Mouse (Mus musculus): Measurements from ENCODE around the gene Iffo2.

Gene Iffo2

GRCm38 (mm10) chr4:139535127-139535695 lies 4.9 kb downstream of the Iffo2 start:
- DNase-seq (ENCODE audit: low read depth), result peak; percentile 11

GRCm38 (mm10) chr4:139535719-139536118 lies 5.4 kb downstream of the Iffo2 start:
- no peak for DNase-seq (ENCODE audit: low read depth)

- DNase-seq (ENCODE audit: low read depth), result no peak
Observed at GRCm38 (mm10) chr4:139536706-139537105, 6.4 kb downstream of the Iffo2 start.

GRCm38 (mm10) chr4:139540784-139541183 lies 10.4 kb downstream of the Iffo2 start:
- no peak for DNase-seq (ENCODE audit: low read depth)

GRCm38 (mm10) chr4:139545791-139546190 lies 15.4 kb downstream of the Iffo2 start:
- no peak for DNase-seq (ENCODE audit: low read depth)

- DNase-seq (ENCODE audit: low read depth), result no peak
Observed at GRCm38 (mm10) chr4:139549448-139549847, 19.1 kb downstream of the Iffo2 start.

- DNase-seq (ENCODE audit: low read depth), result no peak
Observed at GRCm38 (mm10) chr4:139555235-139555634, 24.9 kb downstream of the Iffo2 start.

- DNase-seq (ENCODE audit: low read depth), result no peak
Observed at GRCm38 (mm10) chr4:139555951-139556350, 25.6 kb downstream of the Iffo2 start.

- no peak for DNase-seq (ENCODE audit: low read depth)
Observed at GRCm38 (mm10) chr4:139568361-139568760, 38.0 kb downstream of the Iffo2 start.

- no peak for DNase-seq (ENCODE audit: low read depth)
Observed at GRCm38 (mm10) chr4:139570756-139571155, 40.4 kb downstream of the Iffo2 start.

GRCm38 (mm10) chr4:139572928-139573512 lies 42.7 kb downstream of the Iffo2 start:
- no peak for DNase-seq (ENCODE audit: low read depth)

GRCm38 (mm10) chr4:139574156-139574798 lies 43.9 kb downstream of the Iffo2 start:
- DNase-seq (ENCODE audit: low read depth), result no peak

- no peak for DNase-seq (ENCODE audit: low read depth)
Observed at GRCm38 (mm10) chr4:139574799-139575672, 44.7 kb downstream of the Iffo2 start.

- DNase-seq (ENCODE audit: low read depth), result no peak
Observed at GRCm38 (mm10) chr4:139575673-139576003, 45.3 kb downstream of the Iffo2 start.

GRCm38 (mm10) chr4:139576251-139576880 lies 46.0 kb downstream of the Iffo2 start:
- no peak for DNase-seq (ENCODE audit: low read depth)

GRCm38 (mm10) chr4:139577006-139577405 lies 46.7 kb downstream of the Iffo2 start:
- DNase-seq (ENCODE audit: low read depth), result no peak

GRCm38 (mm10) chr4:139578389-139578788 lies 48.0 kb downstream of the Iffo2 start:
- no peak for DNase-seq (ENCODE audit: low read depth)

GRCm38 (mm10) chr4:139579003-139579402 lies 48.7 kb downstream of the Iffo2 start:
- DNase-seq (ENCODE audit: low read depth), result no peak

- no peak for DNase-seq (ENCODE audit: low read depth)
Observed at GRCm38 (mm10) chr4:139579466-139579865, 49.1 kb downstream of the Iffo2 start.

- DNase-seq (ENCODE audit: low read depth), result no peak
Observed at GRCm38 (mm10) chr4:139580663-139581336, 50.5 kb downstream of the Iffo2 start.

- no peak for DNase-seq (ENCODE audit: low read depth)
Observed at GRCm38 (mm10) chr4:139581427-139582051, 51.2 kb downstream of the Iffo2 start.
